Mouse (Mus musculus) induced T-regulatory cell, adult 2 months (primary cell): ENCODE results near the gene Rab7.
A peak's percentile ranks its signal among the peaks of the same experiment; 100 is the strongest.

Experiments used
- DNase-seq: peaks from one replicate; pipeline ENCODE4 v3.0.0-alpha.2; 2012; ENCODE audit warnings: low read depth

The Rab7 gene

GRCm38 (mm10) chr6:88044577-88045405, at the start of gene Rab7:
Gene Rab7 (minus strand): TSS chr6:88045270.
- peak; percentile 96 for DNase-seq

DNA sequence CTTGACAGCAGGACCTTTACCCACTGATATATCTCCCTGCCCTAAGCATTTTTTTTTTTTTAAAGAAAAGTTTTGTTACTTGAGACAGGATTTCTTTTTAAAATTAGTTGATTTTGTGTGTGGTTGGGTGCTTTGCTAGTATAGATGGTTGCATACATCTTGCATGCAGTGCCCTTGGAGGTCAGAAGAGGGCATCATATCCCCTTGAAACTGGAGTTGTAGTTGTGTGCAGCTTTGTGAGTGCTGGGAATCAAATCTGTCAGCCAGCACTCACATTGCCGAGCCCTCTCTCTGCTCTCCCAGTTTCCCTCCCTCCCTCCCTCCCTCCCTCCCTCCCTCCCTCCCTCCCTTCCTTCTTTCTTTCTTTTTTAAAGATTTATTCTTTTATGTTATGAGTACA, 43.9 kb upstream of the Rab7 start:
- DNase-seq = no peak

GRCm38 (mm10) chr6:88084278-88085151, 39.4 kb upstream of the Rab7 start, which contains the start of gene Rpn1:
Gene Rpn1 (plus strand): TSS chr6:88084482.
- DNase-seq = peak; percentile 97

DNA sequence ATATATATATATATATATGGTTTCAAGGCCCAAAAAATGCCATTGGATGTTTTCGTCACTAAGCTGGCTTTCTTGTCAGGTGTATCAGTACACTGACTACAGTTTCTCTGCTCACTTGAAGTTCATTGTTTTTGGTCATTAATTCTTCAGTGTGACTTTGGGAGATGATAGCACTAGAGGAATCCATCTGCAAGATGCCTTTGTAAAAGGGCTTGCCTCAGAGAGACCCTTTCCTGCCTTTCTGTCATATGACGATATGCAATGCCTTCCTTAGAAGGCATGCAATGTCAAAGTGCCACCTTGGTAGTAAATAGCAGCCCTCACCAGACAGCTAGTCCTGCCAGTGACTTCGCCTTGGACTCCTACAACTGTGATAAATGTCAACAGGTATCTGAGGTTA, 38.6 kb upstream of the Rab7 start:
- DNase-seq = no peak

DNA sequence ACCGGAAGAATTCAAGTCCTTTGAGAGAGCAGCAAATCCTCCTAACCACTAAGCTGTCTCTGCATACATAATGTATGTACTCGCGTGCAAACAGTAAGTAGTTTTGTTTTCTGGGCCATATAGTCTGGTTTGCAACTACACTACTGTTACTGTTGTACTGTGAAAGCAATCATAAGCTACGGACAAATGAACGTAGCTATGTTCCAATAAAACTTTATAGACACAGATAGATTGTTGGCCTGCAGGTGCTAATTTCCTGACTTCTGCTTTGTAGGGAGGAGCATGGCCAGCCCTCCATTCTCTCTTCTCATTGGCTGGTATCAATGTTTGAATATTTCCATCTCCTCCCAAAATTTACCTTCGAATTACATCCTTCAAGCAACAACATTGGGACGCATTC, 38.0 kb upstream of the Rab7 start:
- DNase-seq = no peak

DNA sequence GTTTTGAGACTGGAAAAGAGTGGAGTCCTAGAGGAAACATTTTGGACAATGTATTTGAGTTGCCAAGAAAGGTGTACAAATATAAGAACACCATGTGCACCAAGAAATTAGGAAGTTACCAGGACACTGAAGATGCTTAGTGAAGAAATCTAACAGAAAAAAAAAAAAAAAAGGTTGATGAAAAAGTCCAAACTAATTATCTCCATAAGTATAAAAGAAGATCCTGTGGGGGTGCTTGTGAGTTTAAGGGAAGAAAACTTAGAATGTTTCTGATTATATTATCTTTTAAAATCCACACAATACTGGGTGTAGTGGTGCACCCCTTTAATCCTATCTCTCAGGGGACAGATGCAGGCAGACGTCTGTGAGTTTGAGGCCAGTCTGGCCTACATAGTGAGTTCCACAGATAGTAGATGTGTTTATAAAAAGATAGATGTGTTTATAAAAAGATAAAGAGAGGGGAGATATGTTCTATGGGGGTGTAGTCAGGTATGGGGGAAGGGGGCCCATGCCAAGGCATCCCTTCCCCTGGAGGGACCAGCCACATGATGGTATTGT, 31.0 kb upstream of the Rab7 start:
- no peak for DNase-seq

DNA sequence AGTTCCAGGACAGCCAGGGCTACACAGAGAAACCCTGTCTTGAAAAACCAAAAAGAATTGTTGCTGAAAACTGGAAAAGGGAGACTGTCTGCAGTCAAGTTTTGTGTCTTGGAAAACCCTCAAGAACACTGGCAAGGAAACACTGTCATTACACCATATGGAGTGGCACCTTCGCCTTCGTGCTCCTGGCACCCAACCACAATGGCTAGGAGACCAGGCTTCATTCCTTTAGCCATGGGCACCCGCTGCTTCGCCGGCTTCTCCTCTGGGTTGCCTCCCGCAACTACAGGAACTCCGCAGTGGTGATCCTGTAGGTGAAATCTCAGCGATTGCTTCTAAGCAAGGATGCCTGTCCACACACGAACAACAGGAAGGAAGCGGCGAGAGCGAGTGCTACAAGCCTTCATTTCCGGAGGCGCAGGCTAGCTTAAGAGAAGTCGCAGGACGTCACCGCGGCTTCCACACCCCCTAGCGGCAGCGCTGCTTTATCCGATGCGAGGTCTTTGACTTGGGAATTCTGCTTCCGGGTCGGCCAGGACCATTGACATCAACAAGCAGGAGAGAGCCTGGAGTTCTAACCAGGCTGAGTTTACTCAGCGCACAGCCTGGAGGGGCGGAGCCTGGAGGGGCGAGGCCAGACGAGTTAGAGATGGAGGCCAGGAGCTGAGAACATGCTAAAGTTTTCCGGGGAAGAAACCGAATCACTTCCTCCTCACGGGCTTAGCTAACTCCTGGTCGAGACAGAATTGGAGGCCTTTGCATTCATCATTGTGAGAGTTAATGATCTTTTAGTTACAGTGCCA, 29.9 kb upstream of the Rab7 start:
- DNase-seq = peak; percentile 94

DNA sequence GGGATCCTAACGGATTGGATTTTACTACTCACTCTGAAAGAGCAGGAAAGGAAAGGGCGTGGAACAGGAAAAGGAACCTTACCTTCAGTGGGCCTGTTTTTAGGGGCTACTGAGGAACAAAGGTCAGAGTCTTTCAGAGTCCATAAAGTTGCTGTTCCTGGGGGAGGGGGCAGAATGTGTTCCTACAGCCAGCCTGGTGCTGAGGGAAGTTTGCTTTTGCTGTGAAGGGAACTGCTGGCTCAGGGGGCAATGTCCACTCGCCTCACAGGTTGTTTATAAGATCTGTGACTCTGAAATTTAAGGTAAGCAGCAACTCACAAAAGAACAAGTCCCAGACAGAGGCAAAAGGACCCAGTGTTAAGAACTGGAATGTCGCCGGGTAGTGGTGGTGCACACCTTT, 26.1 kb upstream of the Rab7 start:
- no peak for DNase-seq

GRCm38 (mm10) chr6:88070468-88070867, 25.4 kb upstream of the Rab7 start:
- DNase-seq = no peak

DNA sequence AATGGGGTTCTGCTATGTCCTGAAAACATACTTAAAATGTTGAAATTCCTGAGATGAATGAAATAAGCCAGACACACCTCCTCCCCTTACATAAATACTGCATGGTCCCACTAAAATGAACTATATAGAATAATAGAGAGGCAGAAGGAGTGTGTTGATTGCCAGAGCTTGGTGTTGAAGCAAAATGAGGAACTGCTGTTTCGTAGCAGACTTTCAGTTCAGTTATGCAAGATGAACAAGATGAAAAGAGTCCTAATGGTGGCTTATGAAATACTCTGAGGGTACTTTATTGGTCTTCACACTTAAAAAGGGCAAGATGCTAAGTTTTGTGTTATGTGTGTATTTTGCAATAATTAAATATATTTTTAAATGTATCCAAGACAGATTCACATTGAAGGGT, 23.7 kb upstream of the Rab7 start:
- no peak for DNase-seq

DNA sequence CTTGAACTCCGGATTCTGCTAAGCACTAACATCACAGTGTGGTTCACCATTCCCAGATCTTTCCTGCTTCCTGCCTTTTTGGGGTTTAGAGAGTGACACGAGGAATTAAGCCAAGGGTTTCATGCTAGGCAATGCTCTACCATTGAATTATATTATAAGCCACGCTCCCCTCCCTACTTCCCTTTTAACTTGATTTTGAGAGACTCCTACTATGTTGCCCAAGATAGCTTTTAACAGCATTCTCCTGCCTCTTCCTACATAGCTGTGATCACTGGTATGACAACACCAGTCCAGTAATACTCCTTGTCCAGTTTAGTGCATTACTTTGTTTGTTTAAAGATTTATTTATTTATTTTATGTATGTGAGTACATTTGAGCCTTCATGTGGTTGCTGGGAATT, 22.7 kb upstream of the Rab7 start:
- no peak for DNase-seq

GRCm38 (mm10) chr6:88065968-88066367, 20.9 kb upstream of the Rab7 start:
- no peak for DNase-seq

GRCm38 (mm10) chr6:88065116-88065515, 20.0 kb upstream of the Rab7 start:
- DNase-seq = no peak

- DNase-seq = peak; percentile 47
These were observed 19.1 kb upstream of the Rab7 start for GRCm38 (mm10) chr6:88064072-88064642.

DNA sequence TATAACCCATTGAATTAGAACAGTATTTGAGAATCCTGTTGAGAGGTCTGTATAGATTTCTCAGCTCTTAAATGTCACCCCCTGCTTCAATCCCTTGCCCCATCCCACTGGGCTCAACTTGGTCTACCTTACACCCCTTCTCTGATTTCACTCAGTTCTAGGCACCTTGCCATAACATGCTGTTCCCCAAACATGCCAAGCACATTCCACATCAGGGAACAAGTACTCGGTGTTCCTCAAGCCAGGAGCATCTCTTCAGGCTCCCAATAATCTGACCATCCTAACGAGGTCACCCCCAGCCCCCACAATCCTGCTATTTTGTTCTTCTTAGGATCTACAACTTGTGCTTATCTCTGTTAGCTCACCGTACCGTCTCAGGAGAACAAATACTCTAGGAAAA, 17.3 kb upstream of the Rab7 start:
- DNase-seq = no peak

DNA sequence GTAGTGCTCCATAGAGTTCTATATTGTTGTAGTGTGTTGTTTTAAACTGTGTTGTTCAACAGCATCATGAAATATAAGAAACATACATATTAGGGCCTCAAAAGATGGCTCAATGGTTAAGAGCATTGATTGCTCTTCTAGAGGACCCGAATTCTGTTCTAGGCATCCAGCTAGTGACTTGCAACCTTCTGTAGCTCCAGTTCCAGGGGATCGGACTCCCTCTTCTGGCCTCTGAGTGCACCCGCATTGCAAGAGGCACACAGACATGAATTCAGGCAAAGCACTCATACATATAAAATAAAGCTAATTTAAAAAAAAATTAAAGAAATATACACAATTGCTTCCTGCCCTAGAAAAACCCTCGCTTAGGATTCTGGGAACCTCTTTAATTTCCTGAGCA, 16.3 kb upstream of the Rab7 start:
- DNase-seq = no peak

GRCm38 (mm10) chr6:88060602-88061001, 15.5 kb upstream of the Rab7 start:
- DNase-seq = peak; percentile 35

- DNase-seq = no peak
These were observed 14.8 kb upstream of the Rab7 start for GRCm38 (mm10) chr6:88059903-88060302.

- DNase-seq = no peak
These were observed 11.8 kb upstream of the Rab7 start for GRCm38 (mm10) chr6:88056866-88057265.

GRCm38 (mm10) chr6:88055663-88056062, 10.6 kb upstream of the Rab7 start:
- DNase-seq = no peak

- DNase-seq = no peak
These were observed 9.2 kb upstream of the Rab7 start for GRCm38 (mm10) chr6:88054081-88054835.
